Mouse (Mus musculus) midbrain, embryonic 10.5 days (tissue): ENCODE measurements around the gene 3110082I17Rik. TPM values are rescaled to one million over a fixed set of nuclear protein-coding genes. Genes with fewer than 3 reads are reported as not detected.

Experiments used
- DNase-seq: peaks from one replicate; pipeline ENCODE4 v3.0.0-alpha.2; 2017; ENCODE audit warnings: low spot score
- H3K27ac ChIP-seq: fragments of 300-500 bp; sonication (generic); replicated peaks from 2 replicates; pipeline ENCODE4 v1.5.1; 2016; ENCODE audit warnings: mild to moderate bottlenecking
- H3K27me3 ChIP-seq: fragments of 300-500 bp; sonication (generic); 2 replicates; pipeline ENCODE4 v1.6.1; 2016; ENCODE audit warnings: low read depth, mild to moderate bottlenecking; ENCODE audit not compliant: poor library complexity, severe bottlenecking
- H3K36me3 ChIP-seq: fragments of 300-500 bp; sonication (generic); 2 replicates; pipeline ENCODE4 v1.6.1; 2016; ENCODE audit warnings: mild to moderate bottlenecking, moderate library complexity
- H3K4me1 ChIP-seq: fragments of 300-500 bp; sonication (generic); 2 replicates; pipeline ENCODE4 v1.6.1; 2016
- H3K4me3 ChIP-seq: fragments of 300-500 bp; sonication (generic); 2 replicates; pipeline ENCODE4 v1.5.1; 2016; ENCODE audit warnings: mild to moderate bottlenecking, moderate library complexity
- H3K9me3 ChIP-seq: fragments of 300-500 bp; sonication (generic); replicated peaks from 2 replicates; pipeline ENCODE4 v1.6.1; 2016; ENCODE audit warnings: mild to moderate bottlenecking
- WGBS: fragments of 180-500 bp; shearing (Covaris S2); methylation state at CpG from one replicate; pipeline ENCODE4 v1.1.7; 2016; 5-methylcytosine and 5-hydroxymethylcytosine counted together
- polyA plus RNA-seq: library from polyadenylated mRNA; unstranded; fragments of >200 nt; fragmentation: Nextera tagmentation; extraction: Ambion mirVana; gene quantifications from 2 replicates; pipeline ENCODE4 v1.2.1, GENCODE M21; 2016

Gene 3110082I17Rik
- polyA plus RNA-seq, 1 experiment from 2014 or later, result 64.7 TPM

DNA sequence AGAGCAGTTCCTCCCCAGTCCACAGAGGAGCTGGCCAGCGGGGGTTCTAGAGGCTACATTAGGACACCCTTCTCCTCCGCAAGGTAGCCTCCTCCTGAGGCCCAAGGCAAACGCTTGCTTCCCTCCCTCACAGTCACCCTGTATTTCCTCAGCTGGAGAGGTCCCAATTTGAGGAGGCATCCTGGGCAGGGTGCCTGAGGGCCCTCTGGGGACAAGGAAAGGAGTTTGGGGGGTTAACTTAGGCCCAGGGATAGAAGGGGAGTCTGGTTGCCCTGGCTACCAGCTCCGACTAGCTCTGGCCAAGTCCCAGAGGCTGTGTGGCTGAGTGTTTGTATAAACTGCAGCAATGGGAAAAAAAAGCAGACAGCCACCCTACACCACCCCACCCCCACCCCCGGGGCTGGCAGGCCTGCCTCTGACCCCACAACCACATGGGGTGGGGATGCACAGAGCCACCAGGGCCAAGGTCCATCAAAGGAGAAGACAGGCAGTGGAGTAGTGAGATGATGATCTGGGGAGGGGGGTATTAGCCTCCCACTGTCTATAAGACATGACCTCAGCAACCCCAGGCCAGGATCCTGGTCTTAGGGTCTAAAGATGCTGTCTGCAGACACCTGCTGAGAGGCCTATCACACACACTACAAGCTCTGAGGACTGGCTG is 95.3 kb downstream of the 3110082I17Rik start:
- Histone ChIP-seq H3K4me3 (no peak overlapping the region), H3K27me3 (no peaks in the 10 kb centered on the region), H3K27ac (peak overlapping the region; percentile 69), H3K9me3 (no peaks in the 10 kb centered on the region), H3K4me1 (peaks cover 30% of the 10 kb centered on the region), H3K36me3 (peaks cover 23% of the 10 kb centered on the region)
- WGBS, result 35% methylated on average over 5 of the region's 5 CpGs
- no peak for DNase-seq

DNA sequence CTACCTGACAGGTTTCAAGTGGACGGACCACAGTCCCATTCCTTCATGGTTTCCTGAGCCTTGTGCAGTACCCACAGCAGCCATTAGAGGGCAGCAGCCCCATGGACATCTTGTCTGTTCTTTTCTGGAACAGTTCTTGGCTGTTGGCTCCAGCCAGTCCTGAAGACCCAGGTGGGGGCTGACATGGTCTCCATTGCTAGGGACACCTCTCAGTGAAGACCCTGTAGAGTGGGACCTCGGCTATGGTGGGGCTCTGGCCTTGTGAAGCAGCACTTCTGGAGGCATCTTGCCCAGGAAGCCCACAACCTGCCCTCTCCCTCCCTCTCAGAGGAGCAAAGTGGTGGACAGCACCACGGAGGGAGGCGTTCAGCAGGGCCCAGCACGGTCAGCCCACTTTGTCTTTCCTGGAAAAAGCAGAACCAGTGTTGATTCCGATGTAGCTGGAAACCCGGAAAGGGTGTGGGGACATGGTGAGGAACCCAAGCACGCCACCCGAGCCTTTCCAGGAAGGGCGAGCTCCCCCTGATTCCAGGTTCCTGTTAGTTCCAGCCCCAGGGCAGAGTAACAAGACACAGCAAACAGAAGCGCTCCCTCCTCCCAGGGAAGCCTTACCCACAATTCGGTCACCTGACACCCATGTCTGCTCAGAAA is 95.9 kb downstream of the 3110082I17Rik start:
- H3K27me3 ChIP-seq, result no peaks in the 10 kb centered on the region
- no peak overlapping the region for H3K4me3 ChIP-seq
- peaks cover 23% of the 10 kb centered on the region for H3K4me1 ChIP-seq
- 42% methylated on average over 12 of the region's 12 CpGs for WGBS
- H3K9me3 ChIP-seq, result no peaks in the 10 kb centered on the region
- peak overlapping the region; percentile 69; the same call in 1 of the 2 replicates for H3K27ac ChIP-seq
- H3K36me3 ChIP-seq, result peaks cover 27% of the 10 kb centered on the region
- peak; percentile 80 for DNase-seq

DNA sequence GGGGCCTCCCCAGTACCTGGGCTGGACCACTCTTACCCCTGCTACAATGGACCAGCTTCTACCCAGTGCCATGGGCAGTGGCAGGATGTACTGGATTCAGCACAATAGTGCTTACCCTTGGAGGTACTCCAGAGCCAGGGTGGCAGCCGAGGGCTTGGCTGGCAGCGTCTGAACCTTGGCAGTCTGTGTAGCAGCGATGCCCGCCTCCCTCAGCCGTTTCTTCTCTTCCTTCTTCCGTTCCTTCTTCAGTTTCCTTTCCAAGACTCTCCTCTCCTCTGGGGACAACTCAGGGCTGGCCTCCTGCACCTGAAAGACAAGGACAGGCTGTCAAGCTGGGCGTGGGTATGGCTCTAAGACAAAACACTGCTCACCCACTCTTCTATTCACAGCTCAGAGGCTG is 96.5 kb downstream of the 3110082I17Rik start:
- WGBS, result 68% methylated on average over 7 of the region's 7 CpGs
- Histone ChIP-seq H3K4me3 (no peak overlapping the region), H3K4me1 (peaks cover 23% of the 10 kb centered on the region), H3K9me3 (no peaks in the 10 kb centered on the region), H3K36me3 (peaks cover 27% of the 10 kb centered on the region), H3K27ac (no peak overlapping the region), H3K27me3 (no peaks in the 10 kb centered on the region)
- DNase-seq, result no peak

DNA sequence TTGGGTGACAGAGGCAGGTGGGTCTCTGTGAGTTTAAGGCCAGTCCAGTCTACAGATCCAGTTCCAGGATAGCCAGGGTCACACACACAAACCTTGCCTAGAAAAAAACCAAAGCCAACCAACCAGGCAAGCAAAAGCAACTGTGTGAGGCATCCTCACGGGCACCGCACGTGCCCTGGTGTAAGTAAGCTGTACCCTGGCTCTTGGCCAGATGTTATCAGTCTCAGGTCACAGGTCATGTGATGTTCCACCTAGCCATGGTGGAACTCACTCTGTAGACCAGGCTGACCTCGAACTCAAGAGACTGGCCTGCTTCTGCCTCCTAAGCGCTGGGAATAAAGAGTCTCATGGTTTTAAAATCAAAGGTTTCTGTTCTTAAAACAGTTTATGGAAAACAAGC is 101.1 kb downstream of the 3110082I17Rik start:
- Histone ChIP-seq H3K4me3 (no peak overlapping the region), H3K27me3 (no peaks in the 10 kb centered on the region), H3K27ac (no peak overlapping the region), H3K36me3 (peaks cover 31% of the 10 kb centered on the region), H3K9me3 (no peaks in the 10 kb centered on the region), H3K4me1 (peaks cover under 1% of the 10 kb centered on the region)
- WGBS, result 94% methylated on average over 5 of the region's 5 CpGs
- no peak for DNase-seq

DNA sequence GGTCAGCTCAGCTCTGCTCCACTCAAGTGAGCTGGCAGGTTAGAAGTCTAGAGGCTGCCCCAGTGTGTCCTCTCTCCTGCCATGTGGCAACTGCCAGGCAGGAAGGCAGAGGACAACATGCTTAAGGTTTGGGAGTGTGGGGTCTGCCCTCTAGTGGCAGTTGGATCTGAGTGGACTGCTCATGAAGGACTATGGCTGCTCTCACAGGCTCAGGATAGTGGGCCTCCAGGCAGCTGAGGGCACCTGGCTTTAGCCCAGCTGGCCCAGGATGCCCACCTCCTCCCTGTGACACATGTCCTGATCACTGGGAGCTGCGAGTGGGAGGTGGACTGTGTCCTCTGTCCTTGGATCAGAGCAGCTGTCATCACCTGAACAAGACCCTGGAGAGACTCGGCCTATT is 101.7 kb downstream of the 3110082I17Rik start:
- Histone ChIP-seq H3K9me3 (no peaks in the 10 kb centered on the region), H3K4me3 (no peak overlapping the region), H3K27ac (no peak overlapping the region), H3K27me3 (no peaks in the 10 kb centered on the region), H3K4me1 (no peaks in the 10 kb centered on the region), H3K36me3 (peaks cover 28% of the 10 kb centered on the region)
- 74% methylated on average over 2 of the region's 2 CpGs for WGBS
- DNase-seq, result peak; percentile 31

DNA sequence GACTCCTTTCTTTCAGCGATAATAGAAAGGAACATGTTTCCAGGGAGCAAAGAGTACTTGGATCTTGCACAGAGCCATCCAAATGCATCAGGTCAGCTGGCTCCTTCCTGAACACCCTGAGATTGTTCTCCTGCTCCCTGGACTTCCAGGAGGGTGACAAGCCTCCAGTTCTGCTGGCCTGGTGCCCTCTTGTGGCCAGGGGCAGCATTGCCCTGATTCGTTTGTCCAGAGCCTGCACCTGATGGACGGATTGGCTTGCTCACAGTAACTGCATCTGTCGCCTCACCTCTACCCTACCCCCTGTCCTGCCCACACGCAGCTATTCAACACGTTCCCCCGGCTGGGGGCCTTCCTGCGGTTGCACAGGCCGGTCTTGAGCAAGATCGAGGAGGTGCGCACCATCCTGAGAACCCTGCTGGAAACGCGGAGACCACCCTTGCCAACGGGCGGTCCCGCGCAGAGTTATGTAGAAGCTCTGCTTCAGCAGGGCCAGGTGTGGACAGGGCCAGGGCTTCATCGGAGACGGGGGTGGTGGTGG is 105.0 kb downstream of the 3110082I17Rik start:
- Histone ChIP-seq H3K9me3 (no peaks in the 10 kb centered on the region), H3K4me1 (peaks cover 14% of the 10 kb centered on the region), H3K27me3 (peaks cover 13% of the 10 kb centered on the region), H3K4me3 (no peak overlapping the region), H3K27ac (no peak overlapping the region), H3K36me3 (peaks cover 11% of the 10 kb centered on the region; the same call in 1 of the 2 replicates)
- DNase-seq, result peak; percentile 78
- WGBS, result 37% methylated on average over 19 of the region's 19 CpGs

DNA sequence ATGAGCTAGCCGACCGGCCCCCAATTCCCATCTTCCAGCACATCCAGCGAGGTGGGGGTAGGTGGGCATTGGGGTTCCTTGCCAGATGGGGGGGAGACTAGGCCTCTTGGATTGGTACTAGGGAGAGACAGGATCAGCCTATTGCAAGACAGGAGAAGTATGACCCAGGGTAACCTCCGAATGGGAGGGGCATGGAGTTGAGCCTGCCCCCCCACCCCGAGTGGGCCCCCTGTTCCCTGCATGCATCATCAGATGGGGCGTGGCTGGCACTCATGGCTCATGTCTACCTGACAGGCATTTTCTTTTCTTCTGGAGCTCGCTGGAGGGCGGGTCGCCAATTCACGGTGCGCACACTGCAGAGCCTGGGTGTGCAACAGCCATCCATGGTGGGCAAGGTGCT is 106.4 kb downstream of the 3110082I17Rik start:
- Histone ChIP-seq H3K36me3 (0 out of 2 replicates have a peak, but pooled peaks cover 4% of the 10 kb centered on the region), H3K27me3 (peaks cover 13% of the 10 kb centered on the region), H3K9me3 (no peaks in the 10 kb centered on the region), H3K4me3 (no peak overlapping the region), H3K27ac (no peak overlapping the region), H3K4me1 (peaks cover 14% of the 10 kb centered on the region)
- WGBS, result 85% methylated on average over 11 of the region's 11 CpGs
- DNase-seq, result no peak

DNA sequence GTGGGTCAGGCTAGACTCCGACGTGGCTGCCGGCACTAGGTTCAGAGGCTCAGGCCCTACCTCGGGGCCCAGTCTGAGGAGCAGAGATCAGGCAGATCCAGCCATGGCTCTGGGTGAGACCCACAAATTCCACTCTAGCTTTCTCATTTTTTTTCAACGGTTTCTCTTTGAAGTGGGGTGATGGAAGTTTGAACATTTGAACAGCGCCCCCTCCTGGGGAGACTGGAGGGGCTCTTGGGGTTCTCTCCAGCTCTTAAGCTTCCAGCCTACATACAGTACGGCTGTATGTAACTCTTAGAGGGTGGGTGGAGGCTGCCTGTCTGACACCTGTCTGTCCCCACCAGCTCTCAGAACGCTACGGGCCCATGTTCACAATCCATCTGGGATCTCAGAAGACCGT is 106.8 kb downstream of the 3110082I17Rik start:
- no peak overlapping the region for H3K27ac ChIP-seq
- 0 out of 2 replicates have a peak, but pooled peaks cover 2% of the 10 kb centered on the region for H3K36me3 ChIP-seq
- H3K9me3 ChIP-seq, result no peaks in the 10 kb centered on the region
- no peak overlapping the region for H3K4me3 ChIP-seq
- WGBS, result 64% methylated on average over 10 of the region's 10 CpGs
- H3K4me1 ChIP-seq, result peaks cover 14% of the 10 kb centered on the region
- peak; percentile 30 for DNase-seq
- H3K27me3 ChIP-seq, result peaks cover 13% of the 10 kb centered on the region

DNA sequence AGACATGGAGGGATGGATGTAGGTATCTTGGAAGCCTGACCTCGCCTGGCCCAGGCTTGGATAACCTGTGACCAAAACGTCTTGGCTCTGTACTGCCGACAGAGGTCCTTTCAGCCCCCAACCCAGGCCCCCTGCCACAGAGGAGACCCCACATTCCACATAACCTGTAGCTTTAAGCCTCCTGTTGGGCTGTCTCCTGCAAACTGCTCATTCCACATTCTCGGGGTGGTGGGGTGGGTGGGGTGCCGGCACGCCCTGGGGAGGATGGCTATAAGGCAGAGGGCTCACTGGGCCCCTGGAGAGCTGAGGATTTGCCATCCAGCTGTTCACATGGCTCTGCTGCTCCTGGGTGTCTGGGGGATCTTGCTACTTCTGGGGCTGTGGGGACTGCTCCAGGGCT is 108.0 kb downstream of the 3110082I17Rik start, which contains the start of gene Cyp2w1:
Gene Cyp2w1, plus strand, starts transcription at position 301 of the 400 bp plus-strand sequence.
- no peaks in the 10 kb centered on the region for H3K36me3 ChIP-seq
- H3K4me3 ChIP-seq, result no peak within 1 kb of the TSS
- peaks cover 14% of the 10 kb centered on the region for H3K4me1 ChIP-seq
- H3K27me3 ChIP-seq, result peaks cover 18% of the 10 kb centered on the region
- no peaks in the 10 kb centered on the region for H3K9me3 ChIP-seq
- H3K27ac ChIP-seq, result peak within 1 kb of the TSS; percentile 33; the same call in 1 of the 2 replicates
- 62% methylated on average over 6 of the region's 6 CpGs for WGBS
- no peak for DNase-seq

DNA sequence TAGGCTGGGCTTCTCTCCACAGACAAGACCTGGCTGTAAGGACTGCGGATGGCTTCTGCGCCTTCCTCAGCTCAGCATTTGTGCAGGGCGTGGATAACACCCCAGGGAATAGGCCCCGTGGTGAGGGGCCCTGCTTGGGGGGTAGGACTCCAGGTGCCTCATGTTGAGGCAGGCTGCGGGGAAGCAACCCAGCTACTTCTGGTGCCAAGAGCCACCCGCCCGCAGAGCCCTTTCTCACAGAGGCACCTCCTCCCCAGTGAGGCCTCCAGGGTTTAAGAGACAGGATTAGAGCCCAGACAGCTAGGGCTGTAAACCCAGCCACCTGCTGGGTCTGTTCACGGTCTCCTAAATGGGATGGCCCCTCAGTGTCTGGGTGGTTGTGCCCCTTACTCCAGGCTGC is 108.7 kb downstream of the 3110082I17Rik start:
- Histone ChIP-seq H3K36me3 (no peaks in the 10 kb centered on the region), H3K4me3 (no peak overlapping the region), H3K27ac (peak overlapping the region; percentile 33; the same call in 1 of the 2 replicates), H3K4me1 (peaks cover 14% of the 10 kb centered on the region), H3K27me3 (peaks cover 21% of the 10 kb centered on the region), H3K9me3 (no peaks in the 10 kb centered on the region)
- DNase-seq, result no peak
- WGBS, result 27% methylated on average over 8 of the region's 8 CpGs

DNA sequence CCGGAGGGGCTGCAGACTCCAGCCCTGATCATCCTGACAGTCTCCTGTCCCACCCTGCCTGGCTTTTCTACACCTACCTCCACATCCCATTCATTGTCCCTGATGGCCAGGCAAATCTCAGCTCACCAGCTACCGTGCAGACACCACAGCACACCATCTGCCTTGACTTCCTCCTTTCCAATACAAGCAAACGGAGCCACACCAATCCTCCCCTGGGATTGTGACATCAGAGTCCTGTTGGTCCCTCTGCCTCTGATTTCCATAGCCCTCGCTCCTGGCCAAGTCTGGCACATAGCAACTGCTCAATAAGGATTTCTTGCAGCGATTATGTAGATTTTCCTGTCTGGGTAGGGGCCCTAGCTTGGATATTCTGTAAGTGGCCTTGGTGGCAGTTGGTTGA is 109.2 kb downstream of the 3110082I17Rik start, which contains the start of gene Cox19:
Gene Cox19, minus strand, starts transcription at position 285 of the 400 bp plus-strand sequence.
- WGBS, result 57% methylated on average over 5 of the region's 5 CpGs
- Histone ChIP-seq H3K27ac (peak within 1 kb of the TSS; percentile 33; the same call in 1 of the 2 replicates), H3K36me3 (no peaks in the 10 kb centered on the region), H3K27me3 (peaks cover 26% of the 10 kb centered on the region), H3K4me1 (peaks cover 14% of the 10 kb centered on the region), H3K9me3 (no peaks in the 10 kb centered on the region), H3K4me3 (no peak within 1 kb of the TSS)
- DNase-seq, result no peak

DNA sequence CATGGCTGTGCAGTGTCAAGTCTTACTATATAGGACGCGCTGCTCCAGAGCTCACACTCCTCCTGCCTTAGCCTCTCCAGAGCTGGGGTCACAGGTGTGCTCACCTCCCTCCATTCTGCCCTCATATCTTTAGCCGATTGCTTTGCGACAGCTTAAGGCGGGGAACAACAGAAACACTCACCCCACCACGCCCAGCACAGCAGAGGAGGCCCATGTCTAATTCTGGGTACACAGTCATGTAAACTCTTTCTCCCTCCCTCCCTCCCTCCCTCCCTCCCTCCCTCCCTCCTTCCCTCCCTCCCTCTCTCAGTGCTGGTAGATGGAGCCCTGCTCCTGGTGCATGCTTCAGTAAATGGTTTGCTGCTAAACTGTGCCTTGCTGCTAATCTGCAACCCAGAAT is 110.6 kb downstream of the 3110082I17Rik start:
- peaks cover 20% of the 10 kb centered on the region for H3K4me1 ChIP-seq
- H3K36me3 ChIP-seq, result no peaks in the 10 kb centered on the region
- no peak overlapping the region for H3K4me3 ChIP-seq
- H3K27ac ChIP-seq, result no peak overlapping the region
- DNase-seq, result no peak
- WGBS, result 86% methylated on average over 6 of the region's 6 CpGs
- peaks cover 27% of the 10 kb centered on the region for H3K27me3 ChIP-seq
- no peaks in the 10 kb centered on the region for H3K9me3 ChIP-seq

DNA sequence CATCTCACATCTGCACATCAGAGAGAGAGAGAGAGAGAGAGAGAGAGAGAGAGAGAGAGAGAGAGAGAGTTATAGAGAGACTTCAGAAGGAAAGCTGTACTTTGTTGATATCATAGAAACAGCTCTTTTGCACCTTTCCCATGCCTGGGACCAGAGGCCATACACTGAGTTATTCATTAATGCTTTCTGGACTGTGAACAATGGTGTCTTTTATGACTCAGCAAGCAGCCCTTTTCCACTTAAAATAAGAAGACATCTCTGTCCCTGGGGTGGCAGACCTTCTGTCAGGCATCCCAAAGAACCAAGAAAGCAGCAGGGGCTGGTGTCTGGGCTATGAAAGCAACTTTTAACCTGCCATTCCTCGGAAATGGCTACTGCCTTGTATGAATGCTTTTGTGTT is 113.1 kb downstream of the 3110082I17Rik start:
- Histone ChIP-seq H3K27ac (no peak overlapping the region), H3K9me3 (no peaks in the 10 kb centered on the region), H3K36me3 (peaks cover 9% of the 10 kb centered on the region), H3K4me3 (no peak overlapping the region), H3K27me3 (peaks cover 27% of the 10 kb centered on the region), H3K4me1 (peaks cover 32% of the 10 kb centered on the region)
- WGBS, result 79% methylated on average over 1 of the region's 1 CpGs
- DNase-seq, result no peak
